Mouse (Mus musculus): ENCODE measurements around the gene Nop16.

DNA sequence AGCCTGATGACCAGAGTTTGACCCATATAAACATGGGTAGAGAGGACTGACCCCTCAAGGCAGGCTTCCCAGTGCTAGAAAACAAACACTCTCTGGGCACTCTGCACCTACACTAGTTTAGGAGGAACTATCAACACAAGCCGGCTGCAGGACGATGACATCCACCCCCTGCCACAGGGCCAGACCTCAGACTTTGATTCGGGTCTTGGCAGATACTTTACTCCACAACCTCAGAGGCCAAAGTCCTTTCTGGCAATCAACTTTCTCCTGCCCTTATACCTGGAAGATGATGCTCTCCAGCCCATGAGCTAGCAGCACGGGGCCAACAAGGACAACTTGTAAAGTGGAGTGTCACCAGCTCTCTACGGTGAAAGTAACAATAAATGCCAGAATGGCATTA, 7.0 kb downstream of the Nop16 start:
- TF ChIP-seq POLR2A (IDR thresholded peaks at IDR 0.05; ENCODE audit: control insufficient read depth, low read depth, low read length): no peak
- TF ChIP-seq CTCF (IDR thresholded peaks at IDR 0.05; ENCODE audit: control insufficient read depth, insufficient read depth, insufficient replicate concordance, low read depth, low read length): no peak

Measured in testis, adult 2 months (tissue).